Mouse (Mus musculus) frontal cortex, adult 2 months (tissue): ENCODE data around the gene Wdr11. TPM values are rescaled to one million over a fixed set of nuclear protein-coding genes. Genes with fewer than 3 reads are reported as not detected.

Experiments used
- DNase-seq, 2 experiments: peaks; one replicate each; pipeline ENCODE4 v3.0.0; 2022; ENCODE audit warnings: low spot score in 1 of 2; ENCODE audit errors: extremely low spot score in 1 of 2
- polyA plus RNA-seq: library from polyadenylated mRNA; depleted of rRNA; stranded (reverse); fragments of >200 nt; gene quantifications from 2 replicates; pipeline ENCODE4 v1.2.3, GENCODE M21; 2012; rRNA removed

Gene Wdr11
- 35.8 and 37.3 TPM in 2 replicates for polyA plus RNA-seq

GRCm38 (mm10) chr7:129591371-129592131 lies at the start of gene Wdr11:
Gene Wdr11 (plus strand): TSS chr7:129591863.
- peak; percentile 35 to 88 for DNase-seq

GRCm38 (mm10) chr7:129567541-129567940 lies 24.1 kb upstream of the Wdr11 start:
- no peak for DNase-seq

- no peak for DNase-seq
Measured at GRCm38 (mm10) chr7:129568338-129568737, 23.3 kb upstream of the Wdr11 start.

GRCm38 (mm10) chr7:129574471-129574870 lies 17.2 kb upstream of the Wdr11 start:
- no peak for DNase-seq

GRCm38 (mm10) chr7:129575110-129575784 lies 16.4 kb upstream of the Wdr11 start:
- DNase-seq = no peak

- peak in 1 of 2 experiments; percentile 23 for DNase-seq
Measured at GRCm38 (mm10) chr7:129592132-129592745, 576 bp downstream of the Wdr11 start.

GRCm38 (mm10) chr7:129597186-129597585 lies 5.5 kb downstream of the Wdr11 start:
- DNase-seq = no peak

GRCm38 (mm10) chr7:129606291-129606690 lies 14.6 kb downstream of the Wdr11 start:
- no peak for DNase-seq

- no peak for DNase-seq
Measured at GRCm38 (mm10) chr7:129621141-129621540, 29.5 kb downstream of the Wdr11 start.

GRCm38 (mm10) chr7:129630351-129630750 lies 38.7 kb downstream of the Wdr11 start:
- no peak for DNase-seq

GRCm38 (mm10) chr7:129631453-129631852 lies 39.8 kb downstream of the Wdr11 start:
- peak; percentile 12 to 46 for DNase-seq

GRCm38 (mm10) chr7:129635898-129636640 lies 44.4 kb downstream of the Wdr11 start:
- DNase-seq = no peak

- DNase-seq = no peak
Measured at GRCm38 (mm10) chr7:129636992-129637391, 45.3 kb downstream of the Wdr11 start.

- DNase-seq = no peak
Measured at GRCm38 (mm10) chr7:129637906-129638475, 46.3 kb downstream of the Wdr11 start.

- DNase-seq = no peak
Measured at GRCm38 (mm10) chr7:129639006-129639405, 47.3 kb downstream of the Wdr11 start.

GRCm38 (mm10) chr7:129639833-129640232 lies 48.2 kb downstream of the Wdr11 start:
- DNase-seq = no peak

GRCm38 (mm10) chr7:129643290-129643689 lies 51.6 kb downstream of the Wdr11 start:
- no peak for DNase-seq

- DNase-seq = no peak
Measured at GRCm38 (mm10) chr7:129647798-129648197, 56.1 kb downstream of the Wdr11 start.

GRCm38 (mm10) chr7:129648938-129649337 lies 57.3 kb downstream of the Wdr11 start:
- peak; percentile 76 to 97 for DNase-seq

GRCm38 (mm10) chr7:129650717-129651116 lies 59.1 kb downstream of the Wdr11 start:
- no peak for DNase-seq
